Comparison of ENCODE assay signal across 8 mouse cellular contexts in genomic region chr2:28535650-28536049, GRCm38 (mm10). TPM values are rescaled to one million over a fixed set of nuclear protein-coding genes. Genes with fewer than 3 reads are reported as not detected.
DNase-seq lines count a peak whose midpoint lies in the region; ATAC-seq and TF ChIP-seq lines count a peak whose summit lies in the region.

No protein-coding gene starts in this region.

- no peak overlapping the region for H3K9ac ChIP-seq in liver, embryonic 15.5 days
- no peak overlapping the region for H3K9ac ChIP-seq in liver, embryonic 12.5 days
- no peak overlapping the region; the same call in 1 of the 2 replicates for H3K9ac ChIP-seq in forebrain, embryonic 15.5 days (replicated peaks)

- H3K4me1 ChIP-seq in liver, embryonic 15.5 days (replicated peaks), result peaks cover 25% of the 10 kb centered on the region
- H3K4me1 ChIP-seq in liver, embryonic 12.5 days, result peaks cover 35% of the 10 kb centered on the region
- peaks cover 88% of the 10 kb centered on the region for H3K4me1 ChIP-seq in forebrain, embryonic 15.5 days
- peaks cover 70% of the 10 kb centered on the region for H3K4me1 ChIP-seq in small intestine, adult 2 months (ENCODE audit: control insufficient read depth, insufficient read depth, insufficient read length, low read length)

- H3K36me3 ChIP-seq in liver, embryonic 15.5 days (replicated peaks), result no peaks in the 10 kb centered on the region
- no peaks in the 10 kb centered on the region for H3K36me3 ChIP-seq in liver, embryonic 12.5 days
- no peaks in the 10 kb centered on the region for H3K36me3 ChIP-seq in forebrain, embryonic 15.5 days
- H3K36me3 ChIP-seq in small intestine, adult 2 months (ENCODE audit: control insufficient read depth, insufficient read depth, low read length), result 0 out of 2 replicates have a peak, but pooled peaks cover 1% of the 10 kb centered on the region

- WGBS in liver, embryonic 15.5 days (ENCODE audit: insufficient replicate concordance), result 58% methylated on average over 7 of the region's 7 CpGs
- 61% methylated on average over 7 of the region's 7 CpGs for WGBS in liver, embryonic 12.5 days (ENCODE audit: insufficient replicate concordance)
- WGBS in forebrain, embryonic 15.5 days, result 12% methylated on average over 7 of the region's 7 CpGs
- 58% methylated on average over 7 of the region's 7 CpGs for WGBS in small intestine, adult 2 months

- H3K4me2 ChIP-seq in liver, embryonic 15.5 days, result no peak overlapping the region
- no peak overlapping the region for H3K4me2 ChIP-seq in liver, embryonic 12.5 days
- peak overlapping the region; percentile 84 for H3K4me2 ChIP-seq in forebrain, embryonic 15.5 days (replicated peaks)

- H3K27me3 ChIP-seq in liver, embryonic 15.5 days, result peaks cover 18% of the 10 kb centered on the region
- peaks cover 27% of the 10 kb centered on the region for H3K27me3 ChIP-seq in liver, embryonic 12.5 days (replicated peaks)
- H3K27me3 ChIP-seq in forebrain, embryonic 15.5 days, result no peaks in the 10 kb centered on the region
- H3K27me3 ChIP-seq in small intestine, adult 2 months (ENCODE audit: control insufficient read depth, insufficient read depth, low read length), result no peaks in the 10 kb centered on the region

- 0 out of 2 replicates have a peak overlapping the region, but pooled peaks have one; percentile 14 for H3K27ac ChIP-seq in liver, embryonic 15.5 days (replicated peaks)
- H3K27ac ChIP-seq in liver, embryonic 12.5 days, result no peak overlapping the region
- H3K27ac ChIP-seq in forebrain, embryonic 15.5 days (replicated peaks), result peak overlapping the region; percentile 89
- peak overlapping the region; percentile 60 for H3K27ac ChIP-seq in small intestine, adult 2 months (ENCODE audit: insufficient read depth, low read depth, low read length)

- no peak for TF ChIP-seq CTCF in small intestine, adult 2 months (IDR thresholded peaks at IDR 0.05; ENCODE audit: extremely low read depth, insufficient read length, insufficient replicate concordance, low read depth, low read length)

- no peaks in the 10 kb centered on the region for H3K9me3 ChIP-seq in liver, embryonic 15.5 days (replicated peaks)
- H3K9me3 ChIP-seq in liver, embryonic 12.5 days (replicated peaks), result no peaks in the 10 kb centered on the region
- no peaks in the 10 kb centered on the region for H3K9me3 ChIP-seq in forebrain, embryonic 15.5 days

- no peak for TF ChIP-seq POLR2A in small intestine, adult 2 months (IDR thresholded peaks at IDR 0.05; ENCODE audit: low read depth, low read length)

- ATAC-seq in liver, embryonic 15.5 days (ENCODE audit: insufficient read depth), result no peak
- no peak for ATAC-seq in liver, embryonic 12.5 days
- no peak; the same call in 1 of the 2 replicates for ATAC-seq in forebrain, embryonic 15.5 days (replicated peaks)

- DNase-seq in cerebellum, adult 9-11 months, result peak; percentile 90
- DNase-seq in layer of hippocampus, adult 9-11 months, result peak; percentile 72
- DNase-seq in embryo, embryonic 10 days (ENCODE audit: low spot score), result no peak
- no peak for DNase-seq in thymus, postnatal 0 days (ENCODE audit: low spot score)

- H3K4me3 ChIP-seq in liver, embryonic 15.5 days (replicated peaks), result no peak overlapping the region
- no peak overlapping the region for H3K4me3 ChIP-seq in liver, embryonic 12.5 days
- peak overlapping the region; percentile 9; the same call in 1 of the 2 replicates for H3K4me3 ChIP-seq in forebrain, embryonic 15.5 days
- no peak overlapping the region for H3K4me3 ChIP-seq in small intestine, adult 2 months (ENCODE audit: low read depth, low read length)

RNA-seq across cellular contexts. Expression of gene Ralgds, which starts 22.7 kb away (rescaled TPM):
- 1.8 and 2.2 TPM in 2 replicates for polyA plus RNA-seq in liver, embryonic 15.5 days (2015; fragmentation: Nextera tagmentation; extraction: Ambion mirVana)
- 4.3 and 5.5 TPM in 2 replicates for polyA plus RNA-seq in liver, embryonic 12.5 days (2016; fragmentation: Nextera tagmentation; extraction: Ambion mirVana)
- 84.6 and 87.8 TPM in 2 replicates for polyA plus RNA-seq in forebrain, embryonic 15.5 days (2015; fragmentation: Nextera tagmentation; extraction: Ambion mirVana)
- polyA plus RNA-seq in small intestine, adult 2 months (2012; rRNA removed), result 51.2 and 110 TPM in 2 replicates
- polyA plus RNA-seq in thymus, postnatal 0 days (2015; fragmentation: Nextera tagmentation; extraction: Ambion mirVana), result 13.3 and 15.7 TPM in 2 replicates

RNA-seq across cellular contexts. Expression of gene Cel, which starts 27.6 kb away (rescaled TPM):
- 0.45 and 5.1 TPM in 2 replicates for polyA plus RNA-seq in liver, embryonic 15.5 days (2015; fragmentation: Nextera tagmentation; extraction: Ambion mirVana)
- polyA plus RNA-seq in liver, embryonic 12.5 days (2016; fragmentation: Nextera tagmentation; extraction: Ambion mirVana), result not detected in 2 replicates
- polyA plus RNA-seq in forebrain, embryonic 15.5 days (2015; fragmentation: Nextera tagmentation; extraction: Ambion mirVana), result 0.10 TPM in 1 of 2 replicates, not detected in the other
- polyA plus RNA-seq in small intestine, adult 2 months (2012; rRNA removed), result 8.8 and 5,109 TPM in 2 replicates
- polyA plus RNA-seq in thymus, postnatal 0 days (2015; fragmentation: Nextera tagmentation; extraction: Ambion mirVana), result 0.44 and 0.50 TPM in 2 replicates

RNA-seq across cellular contexts. Expression of gene Gm10134, which starts 29.8 kb away (rescaled TPM):
- polyA plus RNA-seq in liver, embryonic 15.5 days (2015; fragmentation: Nextera tagmentation; extraction: Ambion mirVana), result 0.37 and 0.82 TPM in 2 replicates
- 0.64 and 0.71 TPM in 2 replicates for polyA plus RNA-seq in liver, embryonic 12.5 days (2016; fragmentation: Nextera tagmentation; extraction: Ambion mirVana)
- polyA plus RNA-seq in forebrain, embryonic 15.5 days (2015; fragmentation: Nextera tagmentation; extraction: Ambion mirVana), result 0.60 and 0.92 TPM in 2 replicates
- 0.57 TPM in 1 of 2 replicates, not detected in the other for polyA plus RNA-seq in small intestine, adult 2 months (2012; rRNA removed)
- polyA plus RNA-seq in thymus, postnatal 0 days (2015; fragmentation: Nextera tagmentation; extraction: Ambion mirVana), result 2.6 and 3.6 TPM in 2 replicates

RNA-seq across cellular contexts. Expression of gene Gbgt1, which starts 39.0 kb away (rescaled TPM):
- 0.50 and 0.60 TPM in 2 replicates for polyA plus RNA-seq in liver, embryonic 15.5 days (2015; fragmentation: Nextera tagmentation; extraction: Ambion mirVana)
- 0.37 and 0.39 TPM in 2 replicates for polyA plus RNA-seq in liver, embryonic 12.5 days (2016; fragmentation: Nextera tagmentation; extraction: Ambion mirVana)
- polyA plus RNA-seq in forebrain, embryonic 15.5 days (2015; fragmentation: Nextera tagmentation; extraction: Ambion mirVana), result 0.50 and 0.68 TPM in 2 replicates
- polyA plus RNA-seq in small intestine, adult 2 months (2012; rRNA removed), result 4.7 and 4.8 TPM in 2 replicates
- polyA plus RNA-seq in thymus, postnatal 0 days (2015; fragmentation: Nextera tagmentation; extraction: Ambion mirVana), result 0.35 and 0.88 TPM in 2 replicates

RNA-seq across cellular contexts. Expression of gene Gtf3c5, which starts 47.9 kb away (rescaled TPM):
- polyA plus RNA-seq in liver, embryonic 15.5 days (2015; fragmentation: Nextera tagmentation; extraction: Ambion mirVana), result 12.6 and 14.3 TPM in 2 replicates
- 24.9 and 26.3 TPM in 2 replicates for polyA plus RNA-seq in liver, embryonic 12.5 days (2016; fragmentation: Nextera tagmentation; extraction: Ambion mirVana)
- 41.8 and 42.3 TPM in 2 replicates for polyA plus RNA-seq in forebrain, embryonic 15.5 days (2015; fragmentation: Nextera tagmentation; extraction: Ambion mirVana)
- 7.7 and 13.7 TPM in 2 replicates for polyA plus RNA-seq in small intestine, adult 2 months (2012; rRNA removed)
- polyA plus RNA-seq in thymus, postnatal 0 days (2015; fragmentation: Nextera tagmentation; extraction: Ambion mirVana), result 18.8 and 20.7 TPM in 2 replicates

Comparison
In these comparisons a context has a peak if more than half of its experiments do, and no peak if none do; other contexts are left out.
1. DNase-seq: peak in cerebellum, adult 9-11 months (single experiment) and layer of hippocampus, adult 9-11 months (single experiment); none in embryo, embryonic 10 days (single experiment) and thymus, postnatal 0 days (single experiment).